Mouse (Mus musculus) ES-CJ7 (cell line): ENCODE results near the gene Eif4enif1.

ENCODE experiments used
- DNase-seq: peaks from one replicate; pipeline ENCODE4 v3.0.0; 2011; ENCODE audit warnings: low read depth, low spot score

Eif4enif1 gene

DNA sequence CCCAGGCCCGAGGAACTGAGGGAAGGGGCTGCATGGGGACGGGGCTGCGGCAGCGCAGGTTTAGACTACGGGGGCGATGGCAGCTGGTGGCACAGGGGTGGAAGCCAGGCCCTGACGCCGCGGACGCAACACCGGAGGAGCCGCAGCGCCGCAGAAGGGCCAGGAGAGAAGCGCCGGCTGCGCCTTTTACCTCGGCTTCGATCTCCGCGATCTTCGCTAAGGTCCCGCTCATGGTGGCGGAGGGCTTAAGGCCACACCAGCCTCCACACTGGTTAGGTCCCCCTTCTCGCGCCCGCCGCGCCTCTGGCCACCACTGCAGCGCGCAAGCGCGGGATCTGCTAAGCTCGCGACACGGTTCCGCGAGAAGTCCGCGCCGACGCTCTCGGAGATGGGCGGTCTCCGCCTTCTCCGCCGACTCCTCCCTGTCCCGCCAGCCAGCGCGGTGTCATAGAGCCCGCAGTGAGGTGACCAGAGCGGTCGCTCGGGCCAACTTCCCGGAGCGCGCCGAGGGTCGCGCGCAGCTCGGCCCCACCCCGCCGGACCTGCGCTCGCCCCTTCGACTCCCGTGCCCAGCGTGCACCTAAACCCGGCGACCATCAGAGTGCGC lies 64.0 kb downstream of the Eif4enif1 start, which contains the start of gene Drg1:
Gene Drg1 (minus strand): TSS at position 337 of the 607 bp plus-strand sequence.
- peak; percentile 98 for DNase-seq

DNA sequence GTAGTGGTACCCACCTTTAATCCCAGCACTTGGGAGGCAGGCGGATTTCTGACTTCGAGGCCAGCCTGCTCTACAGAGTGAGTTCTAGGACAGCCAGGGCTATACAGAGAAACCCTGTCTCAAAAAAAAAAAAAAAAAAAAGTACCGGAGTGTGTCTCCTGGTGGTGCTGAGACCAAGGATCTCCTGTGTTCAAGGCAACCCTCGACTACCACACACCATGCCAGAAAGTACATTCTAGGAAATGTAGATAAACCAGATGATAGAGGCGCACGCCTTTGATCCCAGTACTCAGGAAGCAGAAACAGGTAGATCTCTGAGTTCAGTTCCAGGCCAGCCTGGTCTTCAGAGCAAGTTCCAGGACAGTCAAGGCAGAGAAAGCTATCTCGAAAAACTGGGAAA lies 64.9 kb downstream of the Eif4enif1 start:
- DNase-seq = peak; percentile 52

DNA sequence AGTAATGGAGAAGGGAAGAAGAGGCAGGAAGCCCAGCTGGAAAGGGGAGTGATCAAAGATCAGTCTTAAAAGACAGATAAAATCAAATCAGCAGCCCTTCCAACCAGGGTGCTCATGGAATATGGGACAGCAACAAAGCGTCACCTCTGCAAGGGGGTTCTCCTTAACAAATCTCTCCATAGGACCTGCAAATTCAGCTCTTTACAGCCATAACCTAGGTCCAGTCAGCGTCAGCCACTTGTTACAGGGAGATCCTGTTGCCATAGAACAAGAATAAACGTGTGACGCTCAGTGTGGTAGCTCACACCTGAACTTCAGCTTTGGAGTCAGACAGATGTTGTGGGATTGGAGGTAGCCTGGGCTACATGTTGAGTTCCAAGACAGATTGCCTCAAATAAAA lies 67.0 kb downstream of the Eif4enif1 start:
- DNase-seq = peak; percentile 38

DNA sequence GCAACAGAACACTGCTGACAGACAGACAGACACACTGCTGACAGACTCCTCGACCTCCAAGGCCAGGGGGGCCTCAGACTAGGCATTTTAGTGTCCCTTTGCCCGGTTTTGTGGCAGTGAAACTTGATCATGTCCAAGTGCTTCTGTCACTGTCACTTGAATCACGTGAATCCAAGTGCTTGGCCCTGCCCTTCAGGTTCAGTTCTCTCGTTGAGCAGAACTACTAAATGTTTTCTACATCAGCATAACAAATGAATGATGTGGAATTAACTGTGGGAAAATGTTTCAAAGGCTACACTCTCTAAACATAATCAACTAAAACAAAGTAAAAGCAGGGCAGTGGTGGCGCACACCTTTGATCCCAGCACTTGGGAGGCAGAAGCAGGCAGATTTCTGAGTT lies 76.2 kb downstream of the Eif4enif1 start:
- peak; percentile 50 for DNase-seq

DNA sequence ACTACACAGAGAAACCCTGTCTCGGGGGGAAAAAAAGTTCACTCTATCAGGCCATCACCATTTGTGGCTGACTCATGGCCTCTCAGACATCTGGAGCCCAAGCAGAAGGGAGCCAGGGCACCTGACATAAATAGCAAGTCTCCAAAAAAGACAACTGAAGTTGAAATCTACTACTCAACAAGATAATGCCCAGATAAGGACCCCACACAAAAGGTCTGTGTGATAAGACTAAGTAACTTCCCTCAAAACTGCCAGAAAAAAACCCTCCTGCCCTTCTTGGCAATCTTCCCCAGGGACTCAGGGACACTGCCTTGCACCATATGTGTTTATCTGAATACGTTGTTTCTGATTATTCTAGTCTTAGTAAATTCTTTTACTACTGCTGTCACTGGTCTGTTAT lies 77.5 kb downstream of the Eif4enif1 start:
- DNase-seq = no peak

DNA sequence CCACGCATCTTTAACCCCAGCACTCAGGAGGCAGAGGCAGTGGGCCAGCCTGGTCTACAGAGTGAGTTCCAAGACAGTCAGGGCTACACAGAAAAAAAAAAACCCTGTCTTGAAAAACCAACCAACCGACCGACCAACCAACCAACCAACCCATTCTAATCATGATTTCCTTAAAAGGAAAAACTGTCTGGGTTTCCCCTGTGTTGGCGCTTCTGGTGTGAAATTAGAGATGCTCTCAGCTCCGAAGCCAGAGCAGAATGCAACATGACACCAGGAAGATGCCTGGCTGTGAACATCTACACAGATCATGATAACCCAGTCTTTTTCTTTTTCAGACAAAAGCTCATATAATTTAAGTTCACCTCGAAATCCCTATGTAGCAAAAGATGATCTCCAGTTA lies 80.7 kb downstream of the Eif4enif1 start:
- no peak for DNase-seq

DNA sequence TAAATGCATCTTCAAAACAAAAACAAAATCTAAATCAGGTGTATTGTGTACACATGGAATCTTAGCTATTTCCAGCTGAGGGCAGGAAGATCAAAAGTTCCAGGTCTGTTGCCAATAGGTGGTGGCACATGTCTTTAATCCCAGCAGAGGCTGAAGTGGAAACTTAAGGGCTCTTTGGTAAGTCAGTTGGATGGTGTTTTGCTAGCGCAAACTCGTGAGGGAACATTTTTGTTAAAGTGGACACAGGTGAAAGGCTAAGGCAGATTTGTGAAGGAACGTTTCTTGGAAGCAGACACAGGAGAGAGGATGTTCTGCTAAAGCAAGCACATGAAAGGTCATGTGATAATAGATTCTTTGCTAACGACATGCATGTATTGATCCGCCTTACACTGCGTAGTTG lies 81.5 kb downstream of the Eif4enif1 start:
- no peak for DNase-seq

DNA sequence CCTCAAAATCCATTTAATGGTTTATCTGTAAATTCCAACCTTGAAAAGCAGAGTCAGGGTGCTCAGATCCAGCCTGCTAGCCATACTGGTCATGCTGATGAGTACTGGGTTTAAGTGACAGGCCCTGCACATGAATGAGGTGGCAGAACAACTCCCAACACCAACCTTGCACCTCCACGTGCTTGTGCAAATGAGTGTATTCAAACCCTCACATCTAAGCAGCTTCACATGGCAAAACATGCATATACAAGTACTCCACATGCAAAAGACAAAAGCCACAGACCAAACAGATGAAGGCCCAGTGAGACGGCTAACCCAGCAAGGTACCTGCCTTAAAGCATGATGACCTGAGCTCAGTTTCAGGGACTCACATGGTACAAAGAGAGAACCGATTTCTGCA lies 83.7 kb downstream of the Eif4enif1 start:
- DNase-seq = no peak

DNA sequence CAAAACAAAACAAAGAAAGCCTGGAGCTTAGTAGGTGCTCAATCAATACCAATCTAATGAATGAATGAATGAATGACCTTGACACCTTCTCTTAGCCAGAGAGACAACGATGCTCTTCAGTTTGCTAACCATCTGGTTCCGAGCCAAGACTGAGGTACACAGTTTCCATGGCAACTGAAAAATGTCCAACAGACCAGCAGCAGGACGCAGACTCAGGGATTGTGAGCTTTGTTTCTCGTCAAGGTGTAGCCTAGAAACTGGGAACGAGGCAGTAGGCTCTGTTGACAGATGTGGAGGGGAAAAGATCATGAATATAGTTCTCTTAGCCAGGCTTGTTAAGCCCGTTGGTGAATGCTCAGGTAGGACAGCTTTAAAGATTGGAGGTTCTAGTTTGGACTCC lies 84.9 kb downstream of the Eif4enif1 start:
- DNase-seq = peak; percentile 64

DNA sequence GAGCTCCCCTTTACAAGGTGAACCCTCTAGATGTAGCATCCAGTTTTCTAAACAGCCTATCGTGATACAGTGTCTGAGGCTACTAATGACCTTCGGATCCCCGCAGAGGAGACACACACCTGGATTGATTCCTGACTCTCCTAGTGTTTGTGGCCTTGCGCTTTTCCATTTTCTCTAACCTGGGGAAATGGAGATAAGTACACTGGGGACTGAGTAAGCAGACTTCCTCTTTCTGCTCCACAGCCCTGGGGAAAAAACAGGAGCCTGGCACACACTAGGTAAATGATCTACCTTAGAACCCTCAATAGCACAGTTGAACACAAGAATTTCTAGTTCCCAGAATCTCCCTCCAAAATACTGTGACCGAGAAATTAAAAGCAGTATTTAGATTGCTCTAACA lies 85.7 kb downstream of the Eif4enif1 start:
- DNase-seq = no peak

DNA sequence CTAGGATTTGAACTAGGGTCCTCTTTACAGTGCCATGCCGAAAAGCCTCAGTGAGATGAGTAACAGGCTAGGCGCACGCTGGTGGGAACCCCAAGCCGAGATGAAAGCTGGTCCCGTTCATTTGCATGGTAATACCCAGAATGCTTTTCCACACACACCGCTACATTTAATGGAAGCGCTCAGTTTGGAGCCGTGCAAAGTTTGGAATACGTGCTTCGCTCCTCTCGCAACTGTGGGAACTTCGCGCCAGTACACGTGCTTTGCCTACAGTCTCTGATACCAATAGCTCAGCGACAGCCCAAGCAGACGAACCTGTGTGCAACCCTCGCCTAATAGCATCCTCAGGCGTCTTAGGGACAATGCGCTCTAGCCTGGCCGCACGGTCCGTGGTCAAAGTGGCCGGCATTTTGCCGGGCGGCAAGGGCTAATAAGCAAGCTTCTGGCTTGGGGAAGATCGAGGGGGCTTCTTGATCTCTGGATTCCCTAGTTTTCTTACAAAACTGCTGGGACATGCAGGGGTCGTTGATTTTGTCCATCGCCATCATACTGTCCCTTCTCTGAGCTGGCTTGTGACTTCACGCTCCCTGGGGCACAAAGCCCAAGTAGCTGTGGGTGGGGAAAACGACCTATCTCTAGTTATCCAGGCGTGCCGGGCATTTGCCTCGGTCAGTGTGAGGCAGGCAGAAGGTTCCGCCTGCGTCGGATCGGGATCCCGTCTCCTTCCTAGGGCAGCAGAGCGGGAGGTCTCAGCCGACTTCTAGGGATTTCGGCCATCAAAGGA lies 86.5 kb downstream of the Eif4enif1 start, which contains the start of gene Patz1:
Gene Patz1 (plus strand): TSS at position 354 of the 781 bp plus-strand sequence.
- peak; percentile 86 for DNase-seq

DNA sequence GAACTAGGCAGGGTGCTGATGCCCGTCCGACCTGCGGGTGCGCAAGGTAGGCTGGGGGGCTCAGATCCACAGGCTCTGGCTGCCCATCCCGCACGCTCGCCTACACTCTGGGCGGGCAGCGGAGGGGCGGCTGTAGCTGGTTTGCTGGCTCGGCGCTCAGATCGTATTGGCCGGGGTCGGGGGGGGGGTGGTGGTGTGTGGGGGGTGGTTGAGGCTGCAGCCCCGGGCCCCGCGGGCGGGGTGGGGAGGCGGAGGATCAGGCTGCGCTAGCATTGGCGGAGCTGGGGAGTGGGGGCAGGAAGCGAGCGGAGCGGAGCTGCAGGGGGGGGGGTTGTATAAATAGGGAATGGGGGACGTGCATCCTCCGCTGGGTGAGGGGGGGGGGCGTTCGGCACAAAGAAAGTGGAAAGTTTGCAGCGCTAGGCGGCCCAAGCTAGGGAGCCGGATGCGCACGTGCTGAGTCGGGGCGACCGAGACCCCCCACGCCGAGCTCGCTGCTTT lies 87.2 kb downstream of the Eif4enif1 start:
- peak; percentile 86 for DNase-seq

DNA sequence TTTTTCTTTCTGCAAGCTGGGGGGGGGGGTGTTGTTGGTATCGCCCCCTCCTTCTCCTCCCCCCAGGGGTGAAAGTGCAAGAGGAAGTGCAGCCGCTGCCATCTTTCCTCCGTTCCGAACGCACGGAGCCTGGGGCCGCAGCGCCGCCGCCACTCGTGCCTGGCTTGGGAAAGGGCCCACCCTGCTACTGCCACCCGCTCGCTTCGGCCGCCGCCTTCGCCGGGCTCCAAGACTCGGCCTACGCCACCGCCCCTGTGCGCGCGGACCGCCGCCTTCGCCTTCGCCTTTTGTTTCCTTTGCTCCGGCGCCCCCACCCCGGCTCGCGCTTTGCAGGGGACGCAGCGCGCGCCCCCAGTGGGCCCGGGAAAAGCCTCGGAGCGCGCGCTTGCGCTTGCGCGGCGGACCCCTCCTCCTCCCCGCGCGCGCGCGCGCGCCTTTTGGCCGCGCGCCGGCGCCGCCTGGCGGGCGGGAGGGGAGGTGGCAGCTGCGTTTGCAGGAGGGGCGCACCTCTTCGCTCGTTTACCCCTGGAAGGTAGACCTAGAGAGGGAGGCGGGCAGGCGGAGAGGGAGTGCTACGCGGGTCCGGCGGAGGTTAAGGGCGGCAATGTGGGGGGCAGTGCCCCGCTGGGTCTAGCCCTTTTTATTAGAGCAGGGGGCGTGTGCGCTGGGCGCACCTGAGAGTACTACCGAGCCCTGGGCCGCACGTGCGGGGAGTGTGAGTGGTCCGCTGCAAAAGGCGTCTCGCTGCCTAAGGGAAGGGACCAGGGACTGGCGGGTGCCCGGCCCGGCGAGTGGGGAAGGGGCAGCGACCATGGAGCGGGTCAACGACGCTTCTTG lies 87.8 kb downstream of the Eif4enif1 start:
- peak; percentile 87 for DNase-seq

DNA sequence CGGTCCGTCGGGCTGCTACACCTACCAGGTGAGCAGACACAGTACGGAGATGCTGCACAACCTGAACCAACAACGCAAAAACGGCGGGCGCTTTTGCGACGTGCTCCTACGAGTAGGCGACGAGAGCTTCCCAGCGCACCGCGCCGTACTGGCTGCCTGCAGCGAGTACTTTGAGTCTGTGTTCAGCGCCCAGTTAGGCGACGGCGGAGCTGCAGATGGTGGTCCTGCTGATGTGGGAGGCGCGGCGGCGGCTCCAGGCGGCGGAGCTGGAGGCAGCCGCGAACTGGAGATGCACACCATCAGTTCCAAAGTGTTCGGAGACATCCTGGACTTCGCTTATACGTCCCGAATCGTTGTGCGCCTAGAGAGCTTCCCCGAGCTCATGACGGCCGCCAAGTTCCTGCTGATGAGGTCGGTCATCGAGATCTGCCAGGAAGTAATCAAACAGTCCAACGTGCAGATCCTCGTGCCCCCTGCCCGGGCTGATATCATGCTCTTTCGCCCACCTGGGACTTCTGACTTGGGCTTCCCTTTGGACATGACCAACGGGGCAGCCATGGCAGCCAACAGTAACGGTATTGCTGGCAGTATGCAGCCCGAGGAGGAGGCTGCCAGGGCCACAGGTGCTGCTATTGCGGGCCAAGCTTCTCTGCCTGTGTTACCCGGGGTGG lies 88.6 kb downstream of the Eif4enif1 start:
- DNase-seq = peak; percentile 49

DNA sequence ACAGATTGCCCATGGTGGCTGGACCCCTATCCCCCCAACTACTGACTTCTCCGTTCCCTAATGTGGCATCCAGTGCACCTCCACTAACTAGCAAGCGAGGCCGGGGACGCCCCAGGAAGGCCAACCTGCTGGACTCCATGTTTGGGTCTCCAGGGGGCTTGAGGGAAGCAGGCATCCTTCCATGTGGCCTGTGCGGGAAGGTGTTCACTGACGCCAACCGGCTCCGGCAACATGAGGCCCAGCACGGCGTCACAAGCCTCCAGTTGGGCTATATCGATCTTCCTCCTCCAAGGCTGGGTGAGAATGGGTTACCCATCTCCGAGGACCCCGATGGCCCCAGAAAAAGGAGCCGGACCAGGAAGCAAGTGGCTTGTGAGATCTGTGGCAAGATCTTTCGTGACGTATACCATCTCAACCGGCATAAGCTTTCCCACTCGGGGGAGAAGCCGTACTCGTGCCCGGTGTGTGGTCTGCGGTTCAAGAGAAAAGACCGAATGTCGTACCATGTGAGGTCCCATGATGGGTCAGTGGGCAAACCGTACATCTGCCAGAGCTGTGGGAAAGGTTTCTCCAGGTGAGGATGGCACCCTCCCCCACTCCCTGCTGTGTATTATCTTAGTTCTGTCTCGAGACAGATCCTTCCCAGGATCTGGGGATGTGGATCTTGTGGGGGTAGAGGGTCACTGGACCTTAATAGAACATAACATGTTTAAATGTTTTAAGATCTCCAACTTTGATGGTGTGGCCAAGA lies 89.3 kb downstream of the Eif4enif1 start:
- peak; percentile 35 for DNase-seq

DNA sequence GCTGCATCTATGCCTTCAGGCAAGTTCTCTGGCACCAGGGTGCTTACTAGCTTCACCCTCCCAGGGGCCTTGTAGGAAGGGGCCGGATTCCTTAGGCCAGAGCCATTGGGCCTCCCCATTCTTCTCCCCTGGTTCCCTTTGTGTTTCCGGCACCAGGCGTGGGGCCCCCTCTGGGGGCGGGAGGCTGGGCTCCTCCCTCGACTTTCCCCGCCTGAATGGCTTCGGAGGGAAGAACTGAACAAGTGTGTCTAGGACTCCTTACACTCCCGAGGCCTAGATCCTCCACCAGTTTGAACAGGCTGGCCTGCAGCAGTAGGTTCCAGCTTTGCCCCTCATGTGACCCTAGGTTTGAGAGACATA lies 89.8 kb downstream of the Eif4enif1 start:
- peak; percentile 80 for DNase-seq

DNA sequence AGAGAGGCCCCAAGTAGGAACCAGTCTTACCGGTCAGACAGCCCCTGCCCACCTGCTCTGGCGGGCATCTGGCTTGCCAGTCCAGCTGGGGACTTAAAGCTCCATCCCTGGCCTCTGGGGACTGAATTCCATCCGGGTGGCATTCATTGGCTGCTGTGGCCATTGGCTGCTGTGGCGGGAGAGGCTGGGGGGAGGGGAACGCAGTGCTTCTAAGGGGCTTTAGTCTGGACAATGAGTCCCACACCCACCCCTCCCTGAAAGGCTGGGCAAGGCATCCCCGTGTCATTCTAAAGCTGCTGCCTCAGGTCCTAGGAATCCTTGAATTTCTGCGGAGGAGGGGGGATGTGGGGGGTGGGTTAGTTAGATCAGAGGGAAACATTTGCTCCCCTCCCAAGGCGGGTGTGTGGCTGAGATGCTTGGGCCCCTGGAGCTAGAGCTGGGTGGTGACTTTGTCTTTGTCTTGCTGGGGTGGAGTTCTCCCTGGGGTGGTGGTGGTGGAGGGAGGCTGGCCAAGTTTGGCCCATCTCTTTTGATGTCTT lies 90.6 kb downstream of the Eif4enif1 start:
- DNase-seq = peak; percentile 98

DNA sequence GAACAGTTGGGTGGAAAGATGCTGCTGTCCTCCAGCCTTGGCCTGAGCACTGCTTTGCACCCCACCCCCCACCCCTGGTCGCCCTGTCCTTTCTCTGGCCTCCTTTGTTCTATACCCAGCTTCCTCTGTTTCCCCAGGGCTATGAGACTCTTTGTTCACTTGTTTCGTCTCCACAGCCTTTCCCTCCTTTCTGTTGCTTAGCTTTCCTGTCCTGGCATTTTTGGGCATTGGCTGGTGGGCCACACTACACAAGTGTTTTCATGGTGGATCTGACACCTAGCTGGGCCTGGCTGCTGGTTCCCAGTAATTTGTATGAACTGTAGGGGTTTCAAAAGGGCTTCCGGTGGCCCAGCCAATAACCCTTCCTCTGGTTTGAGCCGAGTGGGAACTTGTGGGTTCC lies 91.2 kb downstream of the Eif4enif1 start:
- DNase-seq = no peak
